Mouse (Mus musculus) neural tube, embryonic 12.5 days (tissue): ENCODE measurements around the gene Psma5. TPM values are rescaled to one million over a fixed set of nuclear protein-coding genes. Genes with fewer than 3 reads are reported as not detected.

Experiments used
- ATAC-seq: fragments of 200-750 bp; cut with Nextera tagmentation; 2 replicates; pipeline ENCODE4 v1.8.0; 2017; ENCODE audit warnings: low read depth, mild to moderate bottlenecking, moderate TSS enrichment, moderate library complexity; ENCODE audit not compliant: low FRiP score
- H3K27ac ChIP-seq: fragments of 300-500 bp; sonication (generic); 2 replicates; pipeline ENCODE4 v1.5.1; 2016
- H3K27me3 ChIP-seq: fragments of 300-500 bp; sonication (generic); replicated peaks from 2 replicates; pipeline ENCODE4 v1.6.1; 2016; ENCODE audit warnings: mild to moderate bottlenecking
- H3K36me3 ChIP-seq: fragments of 300-500 bp; sonication (generic); 2 replicates; pipeline ENCODE4 v1.6.1; 2016; ENCODE audit warnings: mild to moderate bottlenecking
- H3K4me1 ChIP-seq: fragments of 300-500 bp; sonication (generic); 2 replicates; pipeline ENCODE4 v1.6.1; 2016
- H3K4me2 ChIP-seq: fragments of 300-500 bp; sonication (generic); replicated peaks from 2 replicates; pipeline ENCODE4 v1.6.1; 2016; ENCODE audit warnings: mild to moderate bottlenecking
- H3K4me3 ChIP-seq: fragments of 300-500 bp; sonication (generic); 2 replicates; pipeline ENCODE4 v1.5.1; 2016
- H3K9ac ChIP-seq: fragments of 300-500 bp; sonication (generic); 2 replicates; pipeline ENCODE4 v1.6.1; 2016; ENCODE audit warnings: mild to moderate bottlenecking
- H3K9me3 ChIP-seq: fragments of 300-500 bp; sonication (generic); 2 replicates; pipeline ENCODE4 v1.6.1; 2016; ENCODE audit warnings: mild to moderate bottlenecking
- WGBS: fragments of 180-500 bp; shearing (Covaris S2); methylation state at CpG from one replicate; pipeline ENCODE4 v1.1.7; 2016; 5-methylcytosine and 5-hydroxymethylcytosine counted together
- polyA plus RNA-seq: library from polyadenylated mRNA; unstranded; fragments of >200 nt; fragmentation: Nextera tagmentation; extraction: Ambion mirVana; gene quantifications from 2 replicates; pipeline ENCODE4 v1.2.1, GENCODE M21; 2016

Psma5 gene
- 217 and 226 TPM in 2 replicates for polyA plus RNA-seq

- no peaks in the 10 kb centered on the region for H3K9me3 ChIP-seq
- no peaks in the 10 kb centered on the region for H3K27me3 ChIP-seq
- peak; percentile 99 for ATAC-seq
- H3K36me3 ChIP-seq, result peaks cover 2% of the 10 kb centered on the region; the same call in 1 of the 2 replicates
- H3K4me2 ChIP-seq, result peak within 1 kb of the TSS; percentile 72
- H3K4me3 ChIP-seq, result peak within 1 kb of the TSS; percentile 94
- H3K27ac ChIP-seq, result no peak within 1 kb of the TSS
- peak within 1 kb of the TSS; percentile 83 for H3K9ac ChIP-seq
- peaks cover 13% of the 10 kb centered on the region for H3K4me1 ChIP-seq
- WGBS, result under 1% methylated on average over 79 of the region's 79 CpGs
Measured at GRCm38 (mm10) chr3:108256719-108257637, at the start of gene Psma5. Psma5 (plus strand) TSS chr3:108256926.

- peak overlapping the region; percentile 81 for H3K4me2 ChIP-seq
- H3K9me3 ChIP-seq, result no peaks in the 10 kb centered on the region
- no peaks in the 10 kb centered on the region for H3K27me3 ChIP-seq
- H3K4me1 ChIP-seq, result peaks cover 22% of the 10 kb centered on the region
- ATAC-seq, result no peak
- H3K36me3 ChIP-seq, result peaks cover 43% of the 10 kb centered on the region
- H3K27ac ChIP-seq, result no peak overlapping the region
- peak overlapping the region; percentile 65 for H3K4me3 ChIP-seq
- peak overlapping the region; percentile 83 for H3K9ac ChIP-seq
- WGBS, result 68% methylated on average over 3 of the region's 3 CpGs
Measured at GRCm38 (mm10) chr3:108209001-108209400, 47.7 kb upstream of the Psma5 start.

GRCm38 (mm10) chr3:108209536-108209935 is 47.2 kb upstream of the Psma5 start:
- WGBS, result 10% methylated on average over 8 of the region's 8 CpGs
- H3K4me1 ChIP-seq, result peaks cover 20% of the 10 kb centered on the region
- peak; percentile 1 for ATAC-seq
- H3K4me2 ChIP-seq, result peak overlapping the region; percentile 81
- peak overlapping the region; percentile 81; the same call in 1 of the 2 replicates for H3K27ac ChIP-seq
- H3K9ac ChIP-seq, result peak overlapping the region; percentile 83
- H3K9me3 ChIP-seq, result no peaks in the 10 kb centered on the region
- peak overlapping the region; percentile 65 for H3K4me3 ChIP-seq
- H3K36me3 ChIP-seq, result peaks cover 39% of the 10 kb centered on the region
- no peaks in the 10 kb centered on the region for H3K27me3 ChIP-seq

- Histone ChIP-seq H3K27me3 (no peaks in the 10 kb centered on the region), H3K4me1 (peaks cover 20% of the 10 kb centered on the region), H3K4me3 (peak overlapping the region; percentile 65), H3K9me3 (no peaks in the 10 kb centered on the region), H3K9ac (peak overlapping the region; percentile 83), H3K4me2 (peak overlapping the region; percentile 81), H3K36me3 (peaks cover 32% of the 10 kb centered on the region), H3K27ac (peak overlapping the region; percentile 81)
- under 1% methylated on average over 71 of the region's 72 CpGs for WGBS
- ATAC-seq, result peak; percentile 96
Measured at GRCm38 (mm10) chr3:108209946-108210770, 46.6 kb upstream of the Psma5 start.

GRCm38 (mm10) chr3:108210771-108211139 is 46.0 kb upstream of the Psma5 start, which contains the start of gene Atxn7l2:
Atxn7l2 (minus strand) TSS chr3:108210934.
- Histone ChIP-seq H3K4me1 (peaks cover 20% of the 10 kb centered on the region), H3K4me2 (peak within 1 kb of the TSS; percentile 81), H3K27me3 (no peaks in the 10 kb centered on the region), H3K9me3 (no peaks in the 10 kb centered on the region), H3K4me3 (peak within 1 kb of the TSS; percentile 65), H3K27ac (peak within 1 kb of the TSS; percentile 81), H3K9ac (peak within 1 kb of the TSS; percentile 83), H3K36me3 (peaks cover 26% of the 10 kb centered on the region)
- WGBS, result under 1% methylated on average over 14 of the region's 14 CpGs
- peak; percentile 90 for ATAC-seq

GRCm38 (mm10) chr3:108211845-108212244 is 44.9 kb upstream of the Psma5 start:
- Histone ChIP-seq H3K9ac (no peak overlapping the region), H3K4me3 (no peak overlapping the region), H3K27ac (no peak overlapping the region)

GRCm38 (mm10) chr3:108212406-108212805 is 44.3 kb upstream of the Psma5 start:
- no peak overlapping the region for H3K4me2 ChIP-seq
- ATAC-seq, result no peak
- H3K4me1 ChIP-seq, result peaks cover 20% of the 10 kb centered on the region
- H3K9me3 ChIP-seq, result no peaks in the 10 kb centered on the region
- H3K9ac ChIP-seq, result no peak overlapping the region
- H3K36me3 ChIP-seq, result peaks cover 10% of the 10 kb centered on the region
- no peak overlapping the region for H3K4me3 ChIP-seq
- no peaks in the 10 kb centered on the region for H3K27me3 ChIP-seq
- no peak overlapping the region for H3K27ac ChIP-seq
- WGBS, result 87% methylated on average over 8 of the region's 8 CpGs

More at GRCm38 (mm10) chr3:108211845-108212244, 44.9 kb upstream of the Psma5 start:
- 81% methylated on average over 6 of the region's 6 CpGs for WGBS
- Histone ChIP-seq H3K4me2 (peak overlapping the region; percentile 81; the same call in 1 of the 2 replicates), H3K27me3 (no peaks in the 10 kb centered on the region), H3K9me3 (no peaks in the 10 kb centered on the region), H3K4me1 (peaks cover 20% of the 10 kb centered on the region), H3K36me3 (peaks cover 15% of the 10 kb centered on the region)
- ATAC-seq, result no peak

- Histone ChIP-seq H3K36me3 (no peaks in the 10 kb centered on the region), H3K27me3 (no peaks in the 10 kb centered on the region), H3K4me3 (no peak overlapping the region), H3K27ac (no peak overlapping the region), H3K4me2 (no peak overlapping the region), H3K9me3 (no peaks in the 10 kb centered on the region), H3K9ac (no peak overlapping the region), H3K4me1 (no peaks in the 10 kb centered on the region)
- 19% methylated on average over 5 of the region's 5 CpGs for WGBS
- no peak for ATAC-seq
Measured at GRCm38 (mm10) chr3:108214734-108215133, 42.0 kb upstream of the Psma5 start.

- no peak overlapping the region for H3K4me2 ChIP-seq
- WGBS, result 82% methylated on average over 3 of the region's 3 CpGs
- no peak overlapping the region for H3K27ac ChIP-seq
- H3K4me3 ChIP-seq, result no peak overlapping the region
- H3K9ac ChIP-seq, result no peak overlapping the region
- H3K9me3 ChIP-seq, result no peaks in the 10 kb centered on the region
- H3K36me3 ChIP-seq, result no peaks in the 10 kb centered on the region
- H3K4me1 ChIP-seq, result no peaks in the 10 kb centered on the region
- H3K27me3 ChIP-seq, result peaks cover 23% of the 10 kb centered on the region
- ATAC-seq, result no peak
Measured at GRCm38 (mm10) chr3:108220661-108221060, 36.1 kb upstream of the Psma5 start.

- WGBS, result 3% methylated on average over 67 of the region's 67 CpGs
- no peak overlapping the region for H3K27ac ChIP-seq
- H3K27me3 ChIP-seq, result peaks cover 48% of the 10 kb centered on the region
- no peaks in the 10 kb centered on the region for H3K36me3 ChIP-seq
- no peak for ATAC-seq
- peaks cover 12% of the 10 kb centered on the region for H3K4me1 ChIP-seq
- peak overlapping the region; percentile 37 for H3K4me3 ChIP-seq
- peak overlapping the region; percentile 13; the same call in 1 of the 2 replicates for H3K9ac ChIP-seq
- peak overlapping the region; percentile 71 for H3K4me2 ChIP-seq
- H3K9me3 ChIP-seq, result no peaks in the 10 kb centered on the region
Measured at GRCm38 (mm10) chr3:108225711-108226557, 30.8 kb upstream of the Psma5 start.
